Mouse (Mus musculus) heart, adult 2 months (tissue): ENCODE results near the gene Cbr1.

Source experiments
- CTCF ChIP-seq: fragments of 200-600 bp; IDR thresholded peaks from 2 replicates; pipeline ENCODE4 v1.8.1; 2022; ENCODE audit warnings: antibody characterized with exemption, mild to moderate bottlenecking, moderate library complexity
- EP300 ChIP-seq: fragments of 200-500 bp; IDR thresholded peaks from 2 replicates; pipeline ENCODE4 v1.6.1; 2011; ENCODE audit warnings: low read depth, low read length, control low read depth; ENCODE audit not compliant: insufficient read depth
- POLR2A ChIP-seq: fragments of 200-500 bp; IDR thresholded peaks from 2 replicates; pipeline ENCODE4 v1.6.1; 2011; ENCODE audit warnings: mild to moderate bottlenecking, low read depth, low read length, control low read depth; ENCODE audit not compliant: insufficient read depth

GRCm38 (mm10) chr16:93627761-93628400 is 22.2 kb downstream of the Cbr1 start, which contains the start of gene Gm5678:
- TF ChIP-seq CTCF (no peak), EP300 (no peak), POLR2A (no peak)
